Mouse (Mus musculus): Measurements from ENCODE around the gene Zfyve27.

GRCm38 (mm10) chr19:42167489-42167888 is 3.7 kb downstream of the Zfyve27 start:
- TF ChIP-seq POLR2A (IDR thresholded peaks at IDR 0.05; ENCODE audit: borderline replicate concordance, control insufficient read depth, low read depth, low read length) (no peak), CTCF (IDR thresholded peaks at IDR 0.05; ENCODE audit: control insufficient read depth, insufficient read depth, low read length) (no peak)
